Mouse (Mus musculus): Measurements from ENCODE around the gene Gxylt2. TPM values are rescaled to one million over a fixed set of nuclear protein-coding genes. Genes with fewer than 3 reads are reported as not detected.

Gene Gxylt2
- total RNA-seq, 2 experiments from 2014 or later, result 1.2 to 1.6 TPM

DNA sequence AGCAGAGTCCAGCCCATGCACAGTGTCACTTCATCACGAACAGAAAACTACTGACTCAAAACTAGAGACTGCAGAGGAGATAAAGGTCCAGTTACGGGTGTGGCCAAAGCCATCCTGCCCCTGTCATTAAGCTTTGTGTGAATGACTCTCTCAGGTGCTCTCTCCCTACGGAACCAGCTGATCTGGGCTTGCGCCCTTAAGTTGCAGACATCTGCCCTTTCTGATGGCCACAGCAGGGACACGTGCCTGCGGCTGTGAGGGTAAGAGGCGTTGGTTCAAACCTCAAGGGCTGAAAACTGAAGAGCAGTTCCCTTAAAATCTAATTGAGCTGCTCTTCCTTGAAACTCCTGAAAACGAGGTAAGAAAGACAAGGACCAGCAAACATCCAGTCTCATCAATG lies 12.3 kb downstream of the Gxylt2 start:
- no peak overlapping the region for H3K4me3 ChIP-seq
- TF ChIP-seq CTCF (IDR thresholded peaks at IDR 0.05), result no peak
- no peak overlapping the region for H3K27ac ChIP-seq
- DNase-seq (ENCODE audit: extremely low spot score in 1 of 2, low spot score in 2 of 2), result no peak
- intact Hi-C loops (cut with DNase I), result no loop called here

DNA sequence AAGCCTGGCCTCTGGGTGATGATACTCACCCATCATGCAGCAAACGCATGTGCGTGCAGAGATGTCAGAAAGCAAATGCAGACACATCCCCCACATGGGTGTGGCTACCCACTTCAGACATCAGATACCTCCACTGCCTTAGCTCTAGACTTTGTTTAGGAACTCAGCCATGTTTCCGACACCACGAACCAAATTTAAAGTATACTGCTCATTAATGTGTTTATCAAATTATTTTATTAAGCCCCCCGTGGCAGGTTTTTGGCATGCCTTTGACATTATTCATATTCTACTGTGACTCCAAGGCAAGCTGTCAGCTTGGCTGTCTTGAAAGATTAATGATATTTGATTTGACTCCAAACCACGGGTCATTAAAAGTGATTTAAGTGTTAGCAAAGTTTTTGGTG lies 15.6 kb downstream of the Gxylt2 start:
- DNase-seq (ENCODE audit: extremely low spot score in 1 of 2, low spot score in 2 of 2), result no peak
- TF ChIP-seq CTCF (IDR thresholded peaks at IDR 0.05), result no peak
- intact Hi-C loops (cut with DNase I), result no loop called here

DNA sequence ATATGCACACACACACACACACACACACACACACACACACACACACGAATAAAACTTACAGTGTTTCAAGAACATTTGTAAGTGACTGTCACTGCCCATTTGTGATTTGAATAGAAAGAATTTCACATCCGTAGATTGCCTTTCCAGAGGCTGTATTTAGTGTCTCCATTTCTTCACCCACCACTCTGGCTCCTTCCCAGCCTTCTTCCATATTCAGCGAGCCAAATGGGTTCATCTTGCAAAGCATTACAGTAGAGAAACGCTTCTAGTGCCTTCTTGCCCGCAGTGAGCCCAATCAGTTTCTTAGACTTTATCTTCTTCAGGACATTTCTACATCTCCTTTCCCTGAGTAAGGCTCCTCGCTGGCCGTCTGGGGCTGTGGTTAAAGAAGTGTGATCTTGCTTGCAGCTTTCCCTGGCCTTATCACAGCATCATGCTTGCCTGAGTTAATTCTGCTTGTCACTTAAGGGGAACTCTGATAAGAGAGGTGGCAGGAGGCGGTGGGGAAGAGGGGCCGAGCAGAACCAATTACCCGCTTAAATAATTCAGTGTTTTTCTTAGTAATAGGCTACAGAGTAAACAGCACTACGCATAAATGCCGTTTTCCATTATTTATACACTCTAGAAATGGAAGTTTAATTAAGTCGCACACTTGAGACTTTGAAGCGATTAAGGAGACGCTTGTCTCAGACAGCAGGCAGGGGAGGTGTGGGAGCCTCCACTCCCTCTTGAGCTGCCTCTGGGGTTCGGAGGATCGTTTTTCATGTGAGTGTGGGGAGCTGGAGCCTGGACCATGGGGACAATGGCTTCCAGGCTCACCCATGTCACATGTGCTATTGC lies 16.6 kb downstream of the Gxylt2 start:
- no peak overlapping the region for H3K4me3 ChIP-seq
- no peak for DNase-seq (ENCODE audit: extremely low spot score in 1 of 2, low spot score in 2 of 2)
- intact Hi-C loops (cut with DNase I), result no loop called here
- H3K27ac ChIP-seq, result no peak overlapping the region
- TF ChIP-seq CTCF (IDR thresholded peaks at IDR 0.05), result no peak

More for the DNA sequence above, 15.6 kb downstream of the Gxylt2 start:
- no peak overlapping the region for H3K4me3 ChIP-seq
- no peak overlapping the region for H3K27ac ChIP-seq

DNA sequence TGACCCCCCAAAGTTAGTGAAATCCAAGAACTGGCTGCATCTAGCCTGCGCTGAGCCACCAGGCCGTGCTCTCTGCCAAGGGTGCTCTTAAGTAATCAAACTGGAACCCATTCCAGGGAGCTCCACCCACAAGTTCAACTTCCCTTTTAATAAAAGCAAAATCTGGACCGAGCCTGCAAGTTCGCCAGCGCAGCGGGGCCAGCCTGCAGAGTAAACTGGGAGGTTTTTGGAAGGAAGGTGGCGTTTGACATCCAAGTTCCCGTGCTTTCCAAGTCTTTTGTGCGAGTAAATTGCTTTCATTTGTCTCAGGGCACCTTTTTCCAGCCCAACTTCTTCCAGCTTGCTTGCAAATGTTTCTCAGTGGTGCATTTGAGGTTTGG lies 27.5 kb downstream of the Gxylt2 start:
- Histone ChIP-seq H3K4me3 (no peak overlapping the region), H3K27ac (no peak overlapping the region)
- DNase-seq (ENCODE audit: extremely low spot score in 1 of 2, low spot score in 2 of 2), result peak in 1 of 2 experiments; percentile 29
- intact Hi-C loops (cut with DNase I), result loop anchor here (2.0 to 5.0 kb wide), 4 partner anchors 61 to 173 kb away; partner anchors contain the start of genes Ppp4r2 and Shq1
- no peak for TF ChIP-seq CTCF (IDR thresholded peaks at IDR 0.05)

DNA sequence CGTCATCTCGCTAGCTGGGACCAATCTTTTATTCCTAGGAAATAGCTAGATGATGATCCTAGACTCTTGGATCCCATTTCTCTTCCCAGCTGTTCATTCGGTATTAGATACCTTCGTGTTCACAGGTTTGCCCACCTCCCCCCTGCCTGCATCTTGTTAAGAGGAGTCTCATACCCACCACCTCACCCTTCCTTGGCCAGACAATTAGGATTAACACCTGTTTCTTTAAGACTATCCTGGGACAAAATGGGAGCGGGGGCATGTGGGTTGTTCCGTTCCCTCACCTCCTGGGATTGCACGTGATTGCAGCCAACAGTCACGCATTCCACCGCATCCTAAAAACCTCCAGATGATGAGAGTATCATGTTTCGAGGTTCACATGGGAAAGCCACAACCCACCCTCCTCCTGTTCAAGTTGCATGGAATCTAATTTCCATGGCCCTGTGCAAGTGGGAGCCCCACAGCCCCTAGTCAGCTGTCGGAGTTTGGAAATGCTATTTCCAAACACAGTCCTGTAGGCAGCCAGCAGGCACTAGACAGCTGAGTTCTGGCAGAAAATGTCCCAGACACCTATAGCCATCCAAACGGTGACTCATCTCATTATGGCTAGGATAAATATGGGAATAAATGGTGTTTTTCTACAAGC lies 28.0 kb downstream of the Gxylt2 start:
- Histone ChIP-seq H3K4me3 (no peak overlapping the region), H3K27ac (no peak overlapping the region)
- intact Hi-C loops (cut with DNase I), result loop anchor here (2.0 to 5.0 kb wide), 4 partner anchors 62 to 174 kb away; partner anchors contain the start of genes Ppp4r2 and Shq1
- DNase-seq (ENCODE audit: extremely low spot score in 1 of 2, low spot score in 2 of 2), result peak; percentile 34 to 38
- no peak; the same call in 1 of the 2 replicates for TF ChIP-seq CTCF (IDR thresholded peaks at IDR 0.05)

DNA sequence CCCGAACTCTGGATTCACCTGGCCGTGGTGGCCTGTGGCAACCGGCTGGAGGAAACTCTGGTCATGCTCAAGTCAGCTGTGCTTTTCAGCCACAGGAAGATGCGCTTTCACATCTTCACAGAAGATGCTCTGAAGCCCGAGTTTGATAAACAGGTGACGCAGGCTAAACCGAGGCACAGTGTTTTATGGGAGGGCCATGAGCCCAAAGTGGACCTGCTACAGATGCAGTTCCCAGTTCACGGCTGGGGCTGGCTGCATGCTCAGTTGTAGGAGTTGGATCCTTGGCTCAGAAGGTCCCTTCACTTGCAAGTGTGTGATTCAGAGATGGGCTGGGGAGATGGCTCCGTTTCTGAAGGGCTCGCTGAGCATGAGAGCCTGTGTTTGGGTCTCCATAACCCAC lies 28.7 kb downstream of the Gxylt2 start:
- Histone ChIP-seq H3K27ac (no peak overlapping the region), H3K4me3 (no peak overlapping the region)
- TF ChIP-seq CTCF (IDR thresholded peaks at IDR 0.05), result no peak
- no peak for DNase-seq (ENCODE audit: extremely low spot score in 1 of 2, low spot score in 2 of 2)
- intact Hi-C loops (cut with DNase I), result loop anchor here (2.0 to 5.0 kb wide), 4 partner anchors 62 to 174 kb away; partner anchors contain the start of genes Ppp4r2 and Shq1

DNA sequence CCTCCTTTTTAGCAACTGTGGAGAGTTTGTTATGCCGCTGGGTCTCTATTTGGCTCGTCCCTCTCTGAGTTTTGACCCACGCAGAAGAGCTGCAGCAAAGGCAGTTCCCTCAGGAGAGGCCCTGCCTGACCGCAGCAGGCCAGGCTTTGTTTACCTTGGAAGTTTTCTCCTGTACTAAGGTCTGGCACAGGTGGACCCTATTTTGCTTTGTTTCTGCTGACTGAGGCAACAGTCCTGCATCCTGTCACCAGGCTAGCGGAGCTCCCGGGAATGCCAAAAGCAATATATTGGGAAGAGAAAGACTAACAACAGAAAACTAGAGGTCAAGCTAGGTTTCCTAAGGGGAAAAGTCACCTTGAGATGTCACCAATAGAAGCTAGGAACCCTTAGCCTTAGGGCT lies 29.8 kb downstream of the Gxylt2 start:
- H3K4me3 ChIP-seq, result no peak overlapping the region
- DNase-seq (ENCODE audit: extremely low spot score in 1 of 2, low spot score in 2 of 2), result no peak
- TF ChIP-seq CTCF (IDR thresholded peaks at IDR 0.05), result no peak
- intact Hi-C loops (cut with DNase I), result loop anchor here (5.0 kb wide), 1 partner anchor 98 kb away; the partner anchor contains the start of gene Ppp4r2
- H3K27ac ChIP-seq, result no peak overlapping the region

DNA sequence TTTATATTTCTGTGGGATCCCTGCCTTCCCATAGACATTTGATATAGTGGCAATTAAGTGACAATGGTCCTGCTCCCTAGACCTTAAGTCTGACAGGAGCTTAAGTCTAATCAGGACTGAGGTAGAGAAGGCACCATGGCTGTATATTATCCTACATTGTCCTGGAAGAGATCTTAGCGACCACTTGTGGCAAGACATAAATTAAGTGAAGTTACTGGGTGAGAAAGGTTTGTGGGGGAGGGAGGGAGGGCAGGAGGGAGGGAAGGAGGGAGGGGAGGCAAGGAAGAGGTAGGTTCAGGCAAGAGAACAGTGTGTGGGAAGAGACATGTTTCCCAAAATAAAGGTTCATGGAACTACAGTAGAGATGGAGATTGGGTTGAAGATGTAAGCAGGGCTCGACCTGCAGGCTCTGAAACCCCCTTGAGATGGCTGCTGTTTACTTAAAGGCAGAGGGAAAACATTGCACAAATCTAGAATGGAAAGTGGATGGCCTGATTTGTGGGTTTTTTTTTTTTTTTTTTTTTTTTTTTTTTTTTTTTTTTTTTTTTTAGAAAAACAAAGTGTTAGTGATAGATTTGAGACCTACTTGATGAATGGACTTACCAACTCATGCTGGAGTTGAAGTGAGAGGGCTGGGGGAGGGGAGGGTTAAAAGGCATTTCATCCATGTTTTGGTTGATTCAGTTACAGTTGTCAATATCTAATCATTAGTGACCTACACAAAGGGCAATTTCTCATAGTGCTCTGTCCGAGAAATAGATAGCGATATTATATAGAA lies 54.1 kb downstream of the Gxylt2 start:
- H3K4me3 ChIP-seq, result no peak overlapping the region
- intact Hi-C loops (cut with DNase I), result no loop called here
- no peak overlapping the region for H3K27ac ChIP-seq
- TF ChIP-seq CTCF (IDR thresholded peaks at IDR 0.05), result no peak
- DNase-seq (ENCODE audit: extremely low spot score in 1 of 2, low spot score in 2 of 2), result no peak

DNA sequence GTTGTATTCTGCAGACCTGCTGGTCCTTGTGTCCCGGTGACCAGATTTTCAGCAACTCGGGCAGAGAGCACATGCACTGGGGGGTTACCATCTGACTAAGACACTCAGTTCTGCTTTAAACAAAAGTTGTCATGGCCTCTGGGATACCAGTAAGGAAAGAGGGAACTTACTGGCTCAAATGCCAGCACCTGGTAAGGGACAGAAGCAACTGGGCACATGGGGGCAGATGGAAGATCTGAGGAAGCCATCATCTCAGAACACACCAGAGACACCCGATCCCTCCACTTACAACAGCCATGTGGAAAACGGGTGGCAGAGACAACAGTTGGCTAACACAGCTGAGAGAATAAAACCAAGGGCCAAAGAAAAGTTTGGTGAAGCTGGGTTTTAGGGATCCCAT lies 63.2 kb downstream of the Gxylt2 start:
- intact Hi-C loops (cut with DNase I), result no loop called here
- H3K4me3 ChIP-seq, result no peak overlapping the region
- DNase-seq (ENCODE audit: extremely low spot score in 1 of 2, low spot score in 2 of 2), result no peak
- no peak for TF ChIP-seq CTCF (IDR thresholded peaks at IDR 0.05)
- H3K27ac ChIP-seq, result no peak overlapping the region

DNA sequence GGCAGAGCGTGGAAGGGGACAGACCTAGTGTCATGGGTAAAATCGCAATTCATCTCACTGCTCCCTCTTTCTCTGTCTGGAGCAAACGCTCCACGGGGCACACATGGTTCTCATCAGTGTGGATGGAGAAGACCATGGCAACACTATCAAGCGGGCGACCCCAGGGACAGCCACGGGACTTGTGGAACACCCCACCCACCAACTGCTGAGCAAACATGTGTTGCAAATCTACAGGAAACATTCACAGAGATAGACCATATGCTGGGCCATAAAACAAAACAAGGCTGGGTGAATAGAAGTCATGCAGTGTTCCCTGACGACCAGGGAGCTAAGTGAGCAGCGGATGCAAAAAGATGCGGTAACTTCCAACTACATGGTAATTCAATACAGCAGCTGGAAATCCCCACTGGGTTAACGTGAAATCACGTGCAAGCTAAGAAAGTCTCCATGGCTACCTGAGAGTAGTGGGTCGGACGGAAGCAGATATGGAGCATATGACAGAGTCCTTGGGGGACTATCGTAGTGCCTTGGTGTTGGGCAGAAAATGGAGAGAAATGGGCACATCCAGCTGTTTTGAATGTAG lies 71.5 kb downstream of the Gxylt2 start:
- intact Hi-C loops (cut with DNase I), result no loop called here
- no peak overlapping the region for H3K4me3 ChIP-seq
- no peak for TF ChIP-seq CTCF (IDR thresholded peaks at IDR 0.05)
- H3K27ac ChIP-seq, result no peak overlapping the region
- DNase-seq (ENCODE audit: extremely low spot score in 1 of 2, low spot score in 2 of 2), result no peak

DNA sequence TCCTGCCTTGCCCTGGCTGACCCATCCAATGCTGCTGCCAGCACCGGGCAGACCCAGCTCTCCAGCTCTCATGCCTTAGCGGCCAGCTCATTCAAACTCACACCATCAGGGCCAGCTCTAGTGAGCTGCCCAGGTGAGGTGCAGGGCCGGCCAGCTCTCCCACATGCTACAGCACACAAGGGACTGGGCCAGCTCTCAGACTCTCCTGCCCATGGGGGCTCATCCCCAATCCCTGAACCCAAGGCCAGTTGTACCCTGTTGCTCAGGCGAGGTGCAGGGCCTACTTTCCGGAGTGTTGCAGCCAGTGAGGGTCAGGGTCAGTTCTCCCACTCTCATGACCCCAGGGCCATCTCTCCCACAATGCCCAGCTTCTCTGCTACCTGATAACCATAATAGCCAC lies 74.1 kb downstream of the Gxylt2 start:
- intact Hi-C loops (cut with DNase I), result no loop called here
- no peak for TF ChIP-seq CTCF (IDR thresholded peaks at IDR 0.05)
- no peak overlapping the region for H3K4me3 ChIP-seq
- no peak for DNase-seq (ENCODE audit: extremely low spot score in 1 of 2, low spot score in 2 of 2)
- no peak overlapping the region for H3K27ac ChIP-seq
